Mouse (Mus musculus): ENCODE results near the gene Nav3.

DNA sequence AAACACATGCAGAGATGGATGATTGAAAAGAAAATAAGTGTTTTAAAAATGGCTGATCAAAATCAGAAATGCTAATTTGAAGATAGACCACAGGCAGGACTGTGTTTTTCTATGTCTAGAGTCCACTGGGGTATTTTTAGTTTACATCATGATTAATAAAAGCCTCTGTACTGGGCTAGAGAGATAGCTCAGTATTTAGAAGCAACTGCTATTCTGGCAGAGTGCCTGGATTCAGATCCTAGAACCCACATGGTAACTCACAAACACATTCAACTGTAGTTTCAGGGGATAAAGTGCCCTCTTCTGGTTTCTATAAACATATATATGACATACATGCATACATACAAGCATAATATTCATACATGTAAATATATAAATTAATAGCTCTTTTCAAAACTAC, 293.4 kb downstream of the Nav3 start:
- TF ChIP-seq POLR2A (IDR thresholded peaks at IDR 0.05; ENCODE audit: extremely low read depth, insufficient read depth, low read length) (no peak), CTCF (IDR thresholded peaks at IDR 0.05; ENCODE audit: extremely low read depth, insufficient read depth, low read length) (no peak)
